Mouse (Mus musculus) CH12.LX (cell line): ENCODE data around the gene Npas4.

ENCODE experiments used
- BHLHE40 ChIP-seq: IDR thresholded peaks from 2 replicates; pipeline ENCODE4 v1.6.1; 2011; ENCODE audit warnings: mild to moderate bottlenecking, low read depth, low read length, improper control_type of control experiment
- CTCF ChIP-seq, 2 experiments: IDR thresholded peaks in 1 of 2; conservative IDR thresholded peaks in 1 of 2; 2 replicates each; pipeline ENCODE4 v1.5.1; 2011 to 2012; ENCODE audit warnings: low read depth in 2 of 2, low read length in 2 of 2, improper control_type of control experiment in 1 of 2, inconsistent platforms in 1 of 2, mild to moderate bottlenecking in 1 of 2, moderate library complexity in 1 of 2
- EP300 ChIP-seq: IDR thresholded peaks from 2 replicates; pipeline ENCODE4 v1.6.1; 2011; ENCODE audit warnings: low read length, improper control_type of control experiment
- POLR2A ChIP-seq: IDR thresholded peaks from 2 replicates; pipeline ENCODE4 v1.6.1; 2011; ENCODE audit warnings: low read depth, mild to moderate bottlenecking, improper control_type of control experiment, low read length

- TF ChIP-seq POLR2A (no peak), EP300 (no peak), BHLHE40 (no peak), CTCF (conservative IDR thresholded peaks at IDR 0.05 in 1 of 2, IDR thresholded peaks at IDR 0.05 in 1 of 2; ENCODE audit: low read depth in 2 of 2, low read length in 2 of 2) (no peak)
These were observed 26.2 kb upstream of the Npas4 start for GRCm38 (mm10) chr19:5016221-5016742.
